Mouse (Mus musculus): Measurements from ENCODE around the gene Yif1a. TPM values are rescaled to one million over a fixed set of nuclear protein-coding genes. Genes with fewer than 3 reads are reported as not detected.

Yif1a gene
- 10 to 100 TPM; 38.2 to 44.7 TPM for total RNA-seq (2021)
- long read RNA-seq, experiment 1, transcript Yif1a-201 (8 exons, 1,488 nt) = major isoform, 41 of 48 reads
- long read RNA-seq, experiment 1, partial matches to known transcripts = 2 of 48 reads
- long read RNA-seq, experiment 1, other reads (novel, unspliced or antisense) = 3 of 48 reads
- long read RNA-seq, experiment 2, transcript Yif1a-206 (7 exons, 1,018 nt) = minor isoform, 6 of 71 reads
- long read RNA-seq, experiment 2, transcript Yif1a-201 (8 exons, 1,488 nt) = major isoform, 58 of 71 reads
- long read RNA-seq, experiment 2, partial matches to known transcripts = 7 of 71 reads
- long read RNA-seq, experiment 2, other reads (novel, unspliced or antisense) = 0 of 71 reads

DNA sequence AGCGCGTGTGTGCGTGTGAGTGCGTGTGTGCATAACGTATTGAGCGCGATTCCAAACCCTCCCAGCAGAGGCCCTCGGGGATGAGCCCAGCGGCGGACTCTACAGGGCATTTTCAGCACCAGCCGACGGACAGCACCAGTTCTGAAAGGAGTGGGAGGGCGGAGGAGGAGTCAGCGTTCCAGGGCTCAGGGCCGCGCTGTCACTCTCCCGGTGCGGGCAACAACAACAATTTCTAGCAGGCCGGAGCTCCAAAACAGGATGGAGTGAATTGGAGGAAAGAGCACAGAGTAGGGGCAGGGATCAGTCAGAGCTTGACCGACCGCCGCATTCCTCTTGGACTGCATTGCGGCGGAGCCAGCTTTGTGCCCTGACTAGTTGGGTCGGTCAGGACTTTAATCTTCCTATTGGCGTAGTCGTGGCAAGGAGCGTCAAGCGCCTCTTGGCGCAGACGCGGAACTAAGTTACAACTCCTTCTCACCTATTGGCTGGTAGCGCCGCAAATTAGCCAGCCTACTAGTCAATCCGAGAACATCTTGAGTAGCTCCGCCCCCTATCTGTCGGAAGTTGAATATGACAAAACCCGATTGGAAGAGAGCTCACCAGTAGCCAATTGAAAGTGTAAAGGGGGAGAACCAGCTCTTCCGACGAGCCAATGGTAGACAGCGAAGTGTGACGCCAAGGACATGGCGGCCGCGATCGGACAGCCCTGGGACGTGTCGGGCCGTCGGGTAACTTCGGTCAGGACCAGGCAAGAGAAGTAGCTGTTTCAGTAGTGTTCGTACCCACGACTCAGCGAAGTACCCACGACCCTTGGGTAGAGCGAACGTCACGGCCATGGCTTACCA, at the start of gene Yif1a:
TSS of gene Yif1a (plus strand) at position 655 of the 845 bp plus-strand sequence.
- intact Hi-C loops (cut with DNase I) = no loop called here
- DNase-seq = peak; percentile 87 to 88

DNA sequence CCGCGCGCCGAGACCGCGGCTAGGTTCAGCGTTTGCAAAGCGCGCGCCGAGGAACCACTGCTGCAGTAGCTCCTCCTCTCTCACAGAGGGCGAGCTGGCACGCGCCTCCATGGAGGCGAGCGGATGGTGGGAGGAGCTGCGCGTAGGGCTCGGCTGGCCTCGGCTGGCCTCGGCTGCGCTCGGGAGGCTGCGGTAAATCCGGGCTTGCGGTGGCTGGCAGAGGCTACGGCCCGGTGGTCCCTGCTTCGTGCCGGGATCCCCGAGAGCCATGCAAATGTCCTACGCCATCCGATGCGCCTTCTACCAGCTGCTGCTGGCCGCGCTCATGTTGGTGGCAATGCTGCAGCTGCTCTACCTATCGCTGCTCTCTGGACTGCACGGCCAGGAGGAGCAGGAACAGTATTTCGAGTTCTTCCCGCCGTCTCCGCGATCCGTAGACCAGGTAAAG, 49.6 kb upstream of the Yif1a start, which contains the start of the genes B4gat1 and AC124502.3:
TSS of gene B4gat1 (plus strand) at position 118 of the 448 bp plus-strand sequence.
TSS of gene AC124502.3 (plus strand) at position 183 of the 448 bp plus-strand sequence.
- intact Hi-C loops (cut with DNase I) = no loop called here
- peak; percentile 80 to 87 for DNase-seq

DNA sequence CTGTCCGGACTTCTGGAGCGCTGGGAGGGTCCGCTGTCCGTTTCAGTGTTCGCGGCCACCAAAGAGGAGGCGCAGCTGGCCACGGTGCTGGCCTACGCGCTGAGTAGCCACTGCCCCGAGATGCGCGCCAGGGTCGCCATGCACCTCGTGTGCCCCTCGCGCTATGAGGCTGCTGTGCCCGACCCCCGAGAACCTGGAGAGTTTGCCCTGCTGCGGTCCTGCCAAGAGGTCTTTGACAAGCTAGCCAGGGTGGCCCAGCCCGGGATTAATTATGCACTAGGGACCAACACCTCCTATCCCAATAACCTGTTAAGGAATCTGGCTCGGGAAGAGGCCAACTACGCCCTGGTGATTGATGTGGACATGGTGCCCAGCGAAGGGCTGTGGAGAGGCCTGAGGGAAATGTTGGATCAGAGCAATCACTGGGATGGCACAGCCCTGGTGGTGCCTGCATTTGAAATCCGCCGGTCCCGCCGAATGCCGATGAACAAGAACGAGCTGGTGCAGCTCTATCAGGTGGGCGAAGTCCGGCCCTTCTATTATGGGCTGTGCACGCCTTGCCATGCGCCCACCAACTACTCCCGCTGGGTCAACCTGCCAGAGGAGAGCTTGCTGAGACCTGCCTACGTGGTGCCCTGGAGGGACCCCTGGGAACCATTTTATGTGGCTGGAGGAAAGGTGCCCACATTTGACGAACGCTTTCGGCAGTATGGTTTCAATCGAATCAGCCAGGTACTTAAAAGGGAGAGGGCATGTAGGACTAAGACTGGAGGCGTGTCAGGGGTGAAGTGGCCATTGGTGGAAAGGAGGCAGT, 48.8 kb upstream of the Yif1a start:
- peak in 1 of 2 experiments; percentile 20 for DNase-seq
- intact Hi-C loops (cut with DNase I) = no loop called here

DNA sequence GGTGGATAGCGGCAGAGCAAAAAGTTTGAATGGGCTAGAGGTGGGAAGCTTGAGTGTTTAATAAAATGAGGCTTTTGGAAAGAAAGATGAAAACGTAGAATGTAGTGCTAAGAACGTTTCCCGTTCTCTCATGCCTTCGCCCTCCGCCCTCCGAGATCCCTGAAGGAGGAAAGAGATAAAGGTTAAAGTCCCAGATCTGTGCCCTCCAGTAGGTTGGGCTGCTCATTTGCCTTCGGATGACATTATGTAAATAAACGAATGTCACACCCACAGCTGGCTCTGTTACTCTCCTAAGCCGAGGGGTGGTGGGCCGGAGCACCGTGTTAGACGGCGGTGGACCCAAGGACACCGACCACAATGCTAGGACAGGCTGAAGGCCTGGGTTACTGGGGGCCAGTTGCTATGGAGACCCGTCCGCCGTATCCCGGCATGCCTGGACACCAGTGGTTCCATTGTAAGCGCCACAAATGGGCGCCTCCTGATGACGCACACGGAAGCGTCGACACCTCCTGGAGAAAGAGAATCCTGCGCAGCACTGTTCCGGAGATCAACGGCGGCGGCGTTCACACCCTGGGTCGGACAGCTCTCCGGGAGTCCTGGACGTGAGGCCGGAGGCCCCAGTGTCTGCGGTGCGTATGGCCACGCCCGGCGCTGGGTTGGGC, 47.3 kb upstream of the Yif1a start, which contains the start of gene Brms1:
TSS of gene Brms1 (plus strand) at position 493 of the 662 bp plus-strand sequence.
- peak; percentile 85 to 86 for DNase-seq
- intact Hi-C loops (cut with DNase I) = no loop called here

DNA sequence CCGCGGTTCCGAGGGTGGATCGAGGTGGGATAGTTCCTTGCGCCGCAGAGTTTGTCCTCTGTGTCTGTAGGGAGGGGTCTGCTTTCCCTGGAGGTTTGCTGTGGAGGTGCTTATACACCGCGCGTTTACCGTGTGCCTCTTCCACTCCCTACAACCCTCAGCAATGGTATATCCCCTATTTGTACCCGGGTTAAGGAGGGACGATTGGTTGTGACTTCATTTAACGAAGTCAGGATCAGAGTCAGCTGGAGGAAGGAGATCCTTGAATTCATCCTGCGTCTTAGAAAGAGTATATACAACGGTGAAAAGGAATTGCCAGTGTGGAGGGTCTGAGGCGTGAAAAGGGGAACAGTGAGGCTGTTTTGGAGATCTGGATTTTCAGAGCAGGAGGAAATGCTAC, 46.8 kb upstream of the Yif1a start:
- intact Hi-C loops (cut with DNase I) = no loop called here
- no peak for DNase-seq

DNA sequence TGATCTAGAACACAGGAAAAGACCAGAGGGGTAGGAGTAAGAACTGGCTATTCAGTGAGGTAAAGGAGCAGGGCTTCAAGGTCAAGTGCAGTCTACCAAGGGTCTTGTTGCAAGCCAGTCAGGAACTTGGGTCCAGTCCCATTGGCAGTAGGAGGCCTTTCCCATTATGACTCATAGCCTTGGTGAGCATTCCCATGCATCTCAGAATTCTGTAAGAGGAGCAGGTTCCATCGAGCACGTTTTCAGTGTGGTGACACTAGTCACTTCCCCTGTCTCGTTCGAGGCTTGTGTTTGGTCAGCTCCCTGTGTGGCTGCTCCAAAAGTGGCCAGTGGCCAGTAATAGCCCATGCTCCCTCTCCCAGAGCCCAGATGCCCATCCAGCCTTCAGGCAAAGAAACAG, 42.8 kb upstream of the Yif1a start:
- intact Hi-C loops (cut with DNase I) = no loop called here

DNA sequence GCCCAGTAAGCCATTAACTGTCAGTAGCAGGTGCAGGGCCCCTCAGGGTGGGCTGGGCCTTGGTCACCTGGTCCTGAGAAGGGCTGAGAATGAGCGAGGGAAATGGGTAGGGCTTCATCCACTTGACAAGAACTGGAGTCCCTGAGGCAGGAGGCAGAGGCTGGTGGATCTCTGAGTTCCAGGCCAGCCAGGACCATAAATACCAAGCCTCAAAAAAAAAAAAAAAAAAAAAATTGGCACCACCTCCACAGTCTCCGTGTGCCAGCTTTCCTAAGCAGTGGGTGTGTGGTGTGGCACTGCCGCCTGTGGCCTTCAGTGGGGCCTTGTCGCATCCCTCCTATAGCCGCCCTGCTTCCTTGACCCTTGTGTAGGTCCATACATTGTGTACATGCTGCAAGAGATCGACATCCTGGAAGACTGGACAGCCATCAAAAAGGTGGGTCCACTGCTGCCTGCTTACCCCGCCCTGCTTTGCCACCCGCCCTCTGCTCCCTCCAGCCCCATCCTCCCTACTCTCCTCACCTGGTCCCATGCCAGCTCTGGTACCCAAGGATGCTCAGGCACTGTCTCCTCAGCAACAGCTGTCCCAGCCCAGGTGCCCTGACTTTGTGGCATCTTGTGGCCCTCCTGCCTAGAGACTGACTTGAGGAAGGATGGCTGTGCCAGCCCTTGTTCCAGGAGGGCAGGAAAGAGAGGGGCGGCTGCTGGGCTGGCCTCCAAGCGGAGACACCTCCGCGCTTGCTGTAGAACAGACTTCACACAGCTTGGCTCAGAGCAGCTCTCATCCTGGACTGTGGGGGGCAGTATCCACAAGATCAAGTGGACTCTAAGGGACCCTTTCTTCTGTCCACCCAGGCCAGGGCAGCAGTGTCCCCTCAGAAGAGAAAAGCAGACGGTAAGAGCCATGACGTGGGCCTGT, 39.9 kb upstream of the Yif1a start:
- intact Hi-C loops (cut with DNase I) = no loop called here
- no peak for DNase-seq

More for the DNA sequence above, 42.8 kb upstream of the Yif1a start:
- no peak for DNase-seq

DNA sequence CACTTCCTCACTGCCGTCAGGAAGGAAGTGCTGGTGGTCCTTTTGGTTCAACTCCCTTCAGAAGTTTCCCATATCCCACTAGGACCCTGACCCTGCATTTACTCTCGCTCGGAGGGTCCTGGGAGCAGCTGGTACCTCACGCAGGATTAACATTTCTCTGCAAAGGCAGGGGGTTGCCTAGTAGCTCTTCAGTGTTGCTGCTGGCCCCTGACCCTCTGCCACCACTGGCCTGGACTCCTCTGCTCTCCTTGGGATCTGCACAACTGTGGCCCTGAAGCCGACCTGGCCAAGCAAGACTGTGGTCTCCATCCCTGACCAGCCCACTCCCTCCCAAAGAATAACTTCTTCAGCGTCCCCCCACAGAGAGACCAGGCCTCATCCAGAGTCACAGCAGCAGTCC, 39.0 kb upstream of the Yif1a start:
- DNase-seq = no peak
- intact Hi-C loops (cut with DNase I) = no loop called here

DNA sequence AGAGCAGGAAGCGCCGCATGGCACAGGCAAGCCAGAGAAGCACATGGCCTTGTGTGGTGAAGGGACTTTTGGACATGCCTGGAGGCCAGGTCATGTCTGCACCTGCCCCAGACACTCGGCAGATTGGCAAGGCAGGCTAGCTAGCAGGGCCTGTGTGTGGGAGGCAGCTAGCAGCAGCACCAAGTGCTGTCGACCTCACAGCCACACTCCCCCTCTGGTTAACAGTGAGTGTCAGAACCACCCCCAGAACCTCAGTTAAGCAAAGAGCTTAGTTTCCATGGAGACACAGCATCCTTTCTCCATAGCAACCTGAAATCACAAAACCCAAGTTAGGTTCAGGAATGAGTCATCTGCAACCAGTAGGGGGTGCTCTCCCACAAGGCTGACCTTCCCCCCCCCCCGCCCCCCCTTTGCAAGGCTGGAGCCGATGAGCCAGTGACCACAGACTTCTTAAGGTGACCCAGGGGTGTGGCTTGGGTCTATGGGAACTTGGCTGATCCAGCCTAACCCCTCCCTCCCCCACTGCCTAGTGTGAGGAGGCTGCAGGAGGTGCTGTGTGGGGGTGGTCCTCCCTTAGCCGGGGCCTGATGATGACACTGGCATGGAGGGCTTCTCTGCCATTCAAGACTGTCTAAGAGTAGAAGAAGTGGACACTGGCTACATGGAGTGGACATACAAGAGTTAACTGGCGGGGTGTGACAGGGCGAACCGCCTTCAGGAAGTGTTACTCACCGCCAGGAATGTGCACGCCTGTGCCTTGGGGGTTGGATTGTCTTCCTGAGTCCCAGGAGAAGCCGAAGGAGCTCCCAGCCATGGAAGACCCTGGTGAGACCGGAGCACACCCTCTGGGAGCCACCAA, 38.1 kb upstream of the Yif1a start, which contains the start of gene Rin1:
TSS of gene Rin1 (plus strand) at position 435 of the 859 bp plus-strand sequence.
- peak in 1 of 2 experiments; percentile 43 for DNase-seq
- intact Hi-C loops (cut with DNase I) = no loop called here

DNA sequence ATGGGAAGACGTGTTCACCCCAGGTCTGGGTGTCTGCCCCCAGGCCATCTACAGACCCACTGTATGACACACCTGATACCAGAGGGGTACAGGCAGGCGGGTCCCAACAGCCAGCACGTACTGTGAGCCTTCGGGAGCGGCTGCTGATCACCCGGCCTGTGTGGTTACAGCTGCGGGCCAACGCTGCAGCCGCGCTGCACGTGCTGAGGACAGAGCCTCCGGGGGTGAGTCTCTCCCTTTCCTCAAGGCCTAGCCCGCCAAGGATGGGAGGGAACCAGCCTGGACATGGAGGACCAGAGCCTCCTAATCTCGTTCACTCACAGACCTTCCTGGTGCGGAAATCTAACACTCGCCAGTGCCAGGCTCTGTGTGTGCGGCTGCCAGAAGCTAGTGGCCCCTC, 37.3 kb upstream of the Yif1a start:
- intact Hi-C loops (cut with DNase I) = no loop called here
- DNase-seq = no peak

DNA sequence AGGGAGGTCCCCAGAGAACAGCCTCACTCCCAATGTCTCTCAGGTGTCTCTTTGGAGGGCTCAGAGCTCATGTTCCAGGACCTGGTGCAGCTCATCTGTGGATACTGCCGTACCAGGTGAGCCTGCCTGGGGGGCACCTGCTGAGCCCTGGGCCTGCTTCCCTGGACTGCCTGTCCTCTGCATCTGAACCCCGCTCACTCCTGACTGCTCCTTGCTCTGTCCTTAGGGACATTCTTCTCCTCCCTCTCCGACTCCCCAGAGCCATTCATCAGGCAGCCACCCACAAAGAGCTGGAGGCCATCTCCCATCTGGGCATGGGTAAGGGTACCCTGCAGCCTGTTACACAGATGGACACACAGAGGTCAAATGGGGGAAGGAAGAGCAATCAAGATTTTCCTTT, 36.8 kb upstream of the Yif1a start:
- intact Hi-C loops (cut with DNase I) = no loop called here

DNA sequence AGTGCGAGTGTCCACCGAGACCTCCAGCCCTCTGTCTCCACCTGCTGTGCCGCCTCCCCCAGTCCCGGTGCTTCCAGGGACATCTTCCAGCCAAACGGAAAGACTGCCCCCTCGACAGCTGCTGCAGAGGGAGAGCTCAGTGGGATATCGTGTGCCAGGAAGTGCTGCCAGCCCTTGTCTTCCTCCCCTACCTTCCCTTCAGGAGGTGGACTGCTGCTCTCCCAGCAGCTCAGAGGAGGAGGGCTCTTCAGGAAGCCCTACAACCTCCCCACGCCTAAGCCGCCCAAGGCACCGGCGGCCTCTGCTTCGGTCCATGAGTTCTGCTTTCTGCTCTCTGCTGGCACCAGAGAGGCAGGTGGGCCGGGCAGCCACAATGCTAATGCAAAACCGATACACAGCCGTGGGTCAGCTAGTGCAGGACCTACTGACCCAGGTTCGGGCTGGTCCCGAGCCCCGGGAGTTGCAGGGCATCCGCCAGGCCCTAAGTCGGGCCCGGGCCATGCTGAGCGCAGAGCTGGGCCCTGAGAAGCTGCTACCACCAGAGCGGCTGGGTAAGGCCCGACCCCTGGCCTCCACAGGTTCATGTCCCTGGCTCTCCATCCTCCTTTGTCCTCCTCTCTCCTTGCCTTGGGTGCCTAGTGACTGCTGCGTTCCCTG, 36.0 kb upstream of the Yif1a start:
- intact Hi-C loops (cut with DNase I) = no loop called here
- DNase-seq = no peak

More for the DNA sequence above, 36.8 kb upstream of the Yif1a start:
- no peak for DNase-seq

DNA sequence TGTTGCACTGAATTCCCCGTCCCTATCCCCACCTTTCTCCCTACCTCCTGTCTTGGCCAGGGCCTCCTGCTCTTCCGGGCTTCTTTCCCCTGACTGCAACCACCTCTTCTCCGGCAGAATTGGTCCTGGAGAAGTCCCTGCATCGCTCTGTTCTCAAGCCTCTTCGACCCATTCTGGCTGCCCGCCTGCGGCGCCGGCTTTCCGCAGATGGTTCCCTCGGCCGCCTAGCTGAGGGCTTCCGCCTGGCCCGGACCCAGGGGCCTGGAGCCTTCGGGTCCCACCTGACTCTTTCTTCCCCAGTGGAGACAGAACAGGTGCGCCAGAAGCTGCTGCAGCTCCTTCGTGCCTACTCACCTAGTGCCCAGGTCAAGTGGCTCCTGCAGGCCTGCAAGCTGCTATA, 35.5 kb upstream of the Yif1a start:
- intact Hi-C loops (cut with DNase I) = no loop called here
- DNase-seq = no peak

DNA sequence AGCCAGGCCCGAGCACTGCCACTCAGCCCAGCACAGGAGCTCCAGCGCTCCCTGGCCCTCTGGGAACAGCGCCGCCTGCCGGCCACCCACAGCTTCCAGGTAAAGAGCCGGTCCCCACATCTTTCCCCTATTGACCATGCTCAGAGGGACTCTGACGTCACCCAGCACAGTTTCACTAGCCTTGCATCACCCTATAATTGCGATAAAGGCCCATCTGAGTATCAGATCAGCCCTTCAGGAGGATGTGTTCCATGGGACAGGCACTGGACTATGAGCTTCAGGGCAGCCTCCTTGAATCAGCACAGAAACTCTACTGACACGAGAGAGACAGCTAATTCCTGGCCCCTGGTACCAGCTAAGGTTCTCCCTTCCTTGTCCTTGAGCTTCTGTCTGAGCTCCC, 34.4 kb upstream of the Yif1a start:
- intact Hi-C loops (cut with DNase I) = no loop called here
- DNase-seq = no peak

DNA sequence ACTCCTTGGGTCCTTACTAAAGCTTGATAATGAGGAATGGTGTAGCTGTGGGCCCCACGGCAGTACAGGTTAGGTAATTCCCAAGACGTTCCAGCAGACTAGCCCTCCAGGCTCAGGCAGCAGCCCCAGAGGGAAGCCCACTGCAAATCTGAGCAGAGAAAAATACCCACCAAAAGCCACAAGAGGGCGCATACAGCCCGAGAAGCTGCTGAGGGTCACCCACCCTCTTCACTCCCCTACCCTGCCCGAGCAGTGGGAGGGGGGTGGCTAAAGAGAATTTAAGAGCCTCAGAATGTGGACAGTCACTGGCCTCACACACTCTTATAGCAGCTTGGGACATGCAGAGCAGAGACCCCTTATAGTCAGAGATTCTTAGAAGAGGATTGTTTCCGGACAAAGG, 32.1 kb upstream of the Yif1a start:
- no peak for DNase-seq
- intact Hi-C loops (cut with DNase I) = loop anchor here (2.0 kb wide), 1 partner anchor 17 kb away; no protein-coding TSS in a partner anchor

DNA sequence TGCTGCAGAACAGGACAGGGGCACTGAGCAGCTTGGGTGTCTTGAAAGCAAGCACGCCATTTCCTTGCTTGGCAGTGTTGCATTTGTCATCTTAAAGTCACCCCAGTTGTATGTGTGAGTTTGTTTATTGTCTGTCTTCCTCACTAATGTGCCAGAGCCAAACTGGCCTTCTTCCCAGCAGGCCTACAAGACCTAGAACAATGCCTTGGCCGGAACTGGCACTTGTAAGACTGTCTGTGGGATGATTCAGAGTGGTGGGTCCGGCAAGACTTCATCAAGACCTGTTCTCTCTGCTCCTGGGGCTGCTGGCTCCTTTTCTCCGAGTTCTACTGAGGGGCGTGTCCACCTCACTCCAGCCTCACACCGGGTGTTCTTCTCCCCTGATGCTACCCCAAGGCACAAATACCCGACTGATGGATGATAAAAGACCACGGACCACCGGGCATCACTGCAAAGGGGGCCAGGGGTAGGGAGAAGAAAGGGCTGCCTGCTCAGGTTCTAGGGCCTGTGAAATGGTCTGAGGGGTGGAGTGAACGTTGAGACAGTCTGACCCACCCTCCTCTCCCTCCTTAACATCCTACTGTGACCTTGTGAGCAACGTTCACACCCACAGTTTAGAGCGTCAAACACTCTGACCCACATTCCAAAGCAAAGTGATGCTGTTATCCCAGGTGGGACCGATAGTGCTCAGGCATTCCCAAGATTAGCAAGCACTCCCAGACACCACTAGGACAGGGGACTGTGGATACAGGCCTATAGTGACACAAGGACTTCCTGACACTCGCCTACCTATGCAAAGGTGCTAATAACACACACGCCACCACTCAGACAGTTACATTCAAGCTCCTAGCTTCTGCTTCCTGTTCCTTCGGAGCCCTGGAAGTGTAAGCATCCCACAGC, 30.2 kb upstream of the Yif1a start:
- DNase-seq = no peak
- intact Hi-C loops (cut with DNase I) = loop anchor here (2.0 kb wide), 1 partner anchor 15 kb away; no protein-coding TSS in a partner anchor

Measured in gastrocnemius, postnatal 36 days (tissue).